Mouse (Mus musculus): ENCODE results near the gene Ceacam20. TPM values are rescaled to one million over a fixed set of nuclear protein-coding genes. Genes with fewer than 3 reads are reported as not detected.

Gene Ceacam20
- polyA plus RNA-seq (2015; fragmentation: Illumina TruSeq; extraction: RNeasy Lipid Tissue Mini Kit (QIAGEN cat#74804); ENCODE audit: low read depth, low replicate concordance), result not detected

GRCm38 (mm10) chr7:19964985-19965579 is at the start of gene Ceacam20:
Ceacam20 (plus strand) TSS chr7:19965412.

GRCm38 (mm10) chr7:19920506-19921261 is 44.5 kb upstream of the Ceacam20 start, which contains the start of gene Pvr:
Pvr (minus strand) TSS chr7:19921160.

GRCm38 (mm10) chr7:19950589-19950988 is 14.6 kb upstream of the Ceacam20 start, which contains the start of gene Igsf23:
Igsf23 (minus strand) TSS chr7:19950756.

GRCm38 (mm10) chr7:19991165-19991564 is 26.0 kb downstream of the Ceacam20 start, which contains the start of gene Nlrp9b:
Nlrp9b (plus strand) TSS chr7:19991465.

Other genes starting within 250 kb of the Ceacam20 start
- gene Tomm40, start 250.0 kb upstream of the Ceacam20 start, polyA plus RNA-seq (2015; fragmentation: Illumina TruSeq; extraction: RNeasy Lipid Tissue Mini Kit (QIAGEN cat#74804); ENCODE audit: low read depth, low replicate concordance), result 89.9 TPM
- 7.5 TPM for gene Nectin2, start 214.9 kb upstream of the Ceacam20 start, polyA plus RNA-seq (2015; fragmentation: Illumina TruSeq; extraction: RNeasy Lipid Tissue Mini Kit (QIAGEN cat#74804); ENCODE audit: low read depth, low replicate concordance)
- gene Bcam, start 194.4 kb upstream of the Ceacam20 start, polyA plus RNA-seq (2015; fragmentation: Illumina TruSeq; extraction: RNeasy Lipid Tissue Mini Kit (QIAGEN cat#74804); ENCODE audit: low read depth, low replicate concordance), result 16.0 TPM
- gene Cblc, start 168.6 kb upstream of the Ceacam20 start, polyA plus RNA-seq (2015; fragmentation: Illumina TruSeq; extraction: RNeasy Lipid Tissue Mini Kit (QIAGEN cat#74804); ENCODE audit: low read depth, low replicate concordance), result not detected
- gene Bcl3, start 142.6 kb upstream of the Ceacam20 start, polyA plus RNA-seq (2015; fragmentation: Illumina TruSeq; extraction: RNeasy Lipid Tissue Mini Kit (QIAGEN cat#74804); ENCODE audit: low read depth, low replicate concordance), result 0.42 TPM
- gene Gm19345, start 113.4 kb upstream of the Ceacam20 start, polyA plus RNA-seq (2015; fragmentation: Illumina TruSeq; extraction: RNeasy Lipid Tissue Mini Kit (QIAGEN cat#74804); ENCODE audit: low read depth, low replicate concordance), result 2.8 TPM
- gene Ceacam16, start 104.1 kb upstream of the Ceacam20 start, polyA plus RNA-seq (2015; fragmentation: Illumina TruSeq; extraction: RNeasy Lipid Tissue Mini Kit (QIAGEN cat#74804); ENCODE audit: low read depth, low replicate concordance), result not detected
- not detected for gene Ceacam19, start 77.4 kb upstream of the Ceacam20 start, polyA plus RNA-seq (2015; fragmentation: Illumina TruSeq; extraction: RNeasy Lipid Tissue Mini Kit (QIAGEN cat#74804); ENCODE audit: low read depth, low replicate concordance)
- gene Pvr, start 44.3 kb upstream of the Ceacam20 start, polyA plus RNA-seq (2015; fragmentation: Illumina TruSeq; extraction: RNeasy Lipid Tissue Mini Kit (QIAGEN cat#74804); ENCODE audit: low read depth, low replicate concordance), result 11.7 TPM
- not detected for gene Igsf23, start 14.7 kb upstream of the Ceacam20 start, polyA plus RNA-seq (2015; fragmentation: Illumina TruSeq; extraction: RNeasy Lipid Tissue Mini Kit (QIAGEN cat#74804); ENCODE audit: low read depth, low replicate concordance)
- not detected for gene Nlrp9b, start 26.1 kb downstream of the Ceacam20 start, polyA plus RNA-seq (2015; fragmentation: Illumina TruSeq; extraction: RNeasy Lipid Tissue Mini Kit (QIAGEN cat#74804); ENCODE audit: low read depth, low replicate concordance)
- not detected for gene Vmn1r91, start 134.3 kb downstream of the Ceacam20 start, polyA plus RNA-seq (2015; fragmentation: Illumina TruSeq; extraction: RNeasy Lipid Tissue Mini Kit (QIAGEN cat#74804); ENCODE audit: low read depth, low replicate concordance)
- gene Gm16442, start 157.2 kb downstream of the Ceacam20 start, polyA plus RNA-seq (2015; fragmentation: Illumina TruSeq; extraction: RNeasy Lipid Tissue Mini Kit (QIAGEN cat#74804); ENCODE audit: low read depth, low replicate concordance), result not detected
- gene Vmn1r93, start 173.7 kb downstream of the Ceacam20 start, polyA plus RNA-seq (2015; fragmentation: Illumina TruSeq; extraction: RNeasy Lipid Tissue Mini Kit (QIAGEN cat#74804); ENCODE audit: low read depth, low replicate concordance), result not detected
- not detected for gene Vmn1r94, start 203.0 kb downstream of the Ceacam20 start, polyA plus RNA-seq (2015; fragmentation: Illumina TruSeq; extraction: RNeasy Lipid Tissue Mini Kit (QIAGEN cat#74804); ENCODE audit: low read depth, low replicate concordance)
- not detected for gene Vmn1r95, start 228.3 kb downstream of the Ceacam20 start, polyA plus RNA-seq (2015; fragmentation: Illumina TruSeq; extraction: RNeasy Lipid Tissue Mini Kit (QIAGEN cat#74804); ENCODE audit: low read depth, low replicate concordance)
- gene Gm6164, start 240.2 kb downstream of the Ceacam20 start, polyA plus RNA-seq (2015; fragmentation: Illumina TruSeq; extraction: RNeasy Lipid Tissue Mini Kit (QIAGEN cat#74804); ENCODE audit: low read depth, low replicate concordance), result not detected